Mouse (Mus musculus) hindlimb bud, embryonic 11.5 days (tissue): Measurements from ENCODE around the gene Ctsk.
"Not testable (repeated sequence)": the region's sequence is repeated elsewhere in the genome, so short reads cannot be mapped to it uniquely, and the experiment has no call there.

Experiments used
- DNase-seq: peaks from one replicate; pipeline ENCODE4 v3.0.0-alpha.2; 2012; ENCODE audit warnings: low read depth, low spot score; ENCODE audit errors: extremely low spot score

Gene Ctsk

DNA sequence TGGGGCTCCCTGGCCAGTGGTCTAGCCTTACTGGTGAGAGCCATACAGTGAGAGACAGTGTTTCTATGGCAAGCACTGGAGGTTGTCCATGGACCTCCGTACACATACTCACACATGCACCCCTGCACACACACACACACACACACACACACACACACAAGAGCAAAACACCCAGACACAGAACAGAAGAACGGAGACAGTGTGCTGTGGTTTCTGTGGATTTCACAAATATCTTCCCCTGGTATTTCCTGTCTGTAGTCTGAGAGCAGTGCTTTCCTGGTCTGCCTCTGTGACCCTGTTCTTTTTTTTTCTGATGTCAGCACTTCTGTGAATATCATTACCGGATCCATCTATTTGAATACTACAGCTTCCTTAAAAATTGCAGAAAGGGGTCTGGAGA lies 24.6 kb downstream of the Ctsk start:
- no peak for DNase-seq

DNA sequence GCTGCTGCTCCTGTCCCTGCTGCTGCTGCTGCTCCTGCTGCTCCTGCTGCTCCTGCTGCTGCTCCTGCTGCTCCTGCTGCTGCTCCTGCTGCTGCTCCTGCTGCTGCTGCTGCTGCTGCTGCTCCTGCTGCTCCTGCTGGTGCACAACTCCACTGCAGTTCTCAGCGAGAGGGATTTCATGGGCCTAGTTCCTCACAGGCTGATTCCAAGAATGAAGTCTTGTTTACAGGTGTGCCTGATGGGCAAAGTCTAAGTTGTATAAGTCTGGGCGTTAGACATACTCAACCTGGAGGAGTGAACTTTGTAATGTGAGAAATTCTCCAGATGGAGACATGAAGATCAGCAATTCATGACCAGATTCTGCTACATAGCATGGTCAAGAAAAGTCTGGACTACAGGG lies 25.6 kb downstream of the Ctsk start:
- DNase-seq: no peak

DNA sequence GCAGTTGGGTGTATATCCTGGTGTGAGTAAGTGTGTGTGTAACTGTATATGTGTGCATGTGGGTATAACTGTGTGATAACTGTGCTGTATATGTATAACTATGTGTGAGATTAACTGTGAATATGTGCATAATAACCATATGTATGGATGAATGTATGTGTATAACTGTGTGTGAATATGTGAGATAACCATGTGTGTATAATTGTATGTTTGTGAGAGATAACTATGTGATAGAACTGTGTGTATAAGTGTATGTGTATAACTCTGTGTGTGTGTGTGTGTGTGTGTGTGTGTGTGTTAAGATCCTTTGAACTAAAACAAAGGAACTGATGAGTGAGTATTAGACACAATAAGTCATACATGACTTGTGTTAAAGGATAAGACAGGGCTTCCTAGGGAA lies 27.1 kb downstream of the Ctsk start:
- no peak for DNase-seq

DNA sequence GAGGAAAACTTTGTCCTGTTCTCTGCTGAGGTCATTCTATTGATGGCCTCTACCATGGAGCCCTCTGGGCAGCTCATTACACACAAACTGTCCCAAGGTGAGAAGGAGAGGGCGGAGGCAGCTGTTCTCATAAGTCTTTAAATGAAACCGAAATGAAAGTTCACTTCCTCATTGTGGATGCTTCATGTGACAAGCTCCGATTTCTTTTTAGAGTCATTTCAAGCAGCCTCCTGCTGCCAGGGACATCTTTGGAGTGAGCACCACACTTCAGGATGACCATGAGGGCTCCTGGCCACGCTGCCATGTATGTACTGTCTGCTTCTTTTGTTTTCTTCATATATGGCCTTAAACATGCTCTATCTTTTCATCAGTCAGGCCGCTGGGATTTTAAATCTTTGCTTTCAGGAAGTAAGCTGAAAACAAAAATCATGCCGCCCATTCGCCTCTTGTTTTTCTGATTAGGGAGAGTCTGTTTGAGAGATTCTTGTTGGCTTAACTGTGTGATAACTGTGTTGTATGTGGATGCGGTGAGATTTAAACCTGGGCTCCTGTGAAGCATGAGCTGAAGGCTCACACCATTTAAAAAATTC lies 27.7 kb downstream of the Ctsk start, which contains the start of gene Ctss:
Gene Ctss, plus strand, starts transcription at position 165 of the 590 bp plus-strand sequence.
- no peak for DNase-seq

DNA sequence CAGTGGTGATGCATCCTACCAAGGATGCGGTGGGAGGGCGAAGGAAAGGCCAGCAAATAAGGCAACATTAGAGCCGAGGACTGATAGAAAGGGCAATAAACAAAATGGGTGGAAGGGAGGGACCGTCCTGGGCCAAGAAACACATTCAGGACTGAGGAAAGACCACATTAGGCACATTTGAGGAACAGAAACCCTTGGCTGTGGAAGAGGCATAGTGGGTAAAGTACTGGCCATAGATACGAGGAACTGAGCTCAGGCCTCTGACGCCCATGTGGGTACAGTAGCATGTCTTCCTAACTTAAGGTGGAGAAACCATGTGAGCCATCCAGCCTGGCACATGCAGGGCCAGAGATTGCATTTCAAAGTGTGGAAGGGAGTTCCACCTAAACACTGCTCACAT lies 30.8 kb downstream of the Ctsk start:
- no peak for DNase-seq

DNA sequence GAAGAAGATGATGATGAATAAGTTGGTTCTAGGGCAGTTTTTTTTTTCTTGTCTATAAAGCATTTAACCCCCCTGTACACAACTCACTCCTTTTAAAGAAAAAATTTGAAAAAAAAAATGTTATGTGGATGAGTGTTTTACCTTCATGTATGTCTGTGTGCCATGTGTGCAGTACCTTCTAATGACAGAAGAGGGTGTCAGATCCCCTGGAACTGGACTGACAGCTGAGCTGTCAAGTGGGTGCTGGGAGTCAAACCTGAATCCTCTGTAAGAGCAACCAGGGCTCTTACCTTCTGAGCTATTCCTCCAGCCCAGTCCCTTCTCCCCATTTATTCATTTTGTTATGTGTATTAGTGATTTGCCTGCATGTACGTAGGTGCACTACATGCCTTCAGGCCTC lies 32.0 kb downstream of the Ctsk start:
- no peak for DNase-seq

DNA sequence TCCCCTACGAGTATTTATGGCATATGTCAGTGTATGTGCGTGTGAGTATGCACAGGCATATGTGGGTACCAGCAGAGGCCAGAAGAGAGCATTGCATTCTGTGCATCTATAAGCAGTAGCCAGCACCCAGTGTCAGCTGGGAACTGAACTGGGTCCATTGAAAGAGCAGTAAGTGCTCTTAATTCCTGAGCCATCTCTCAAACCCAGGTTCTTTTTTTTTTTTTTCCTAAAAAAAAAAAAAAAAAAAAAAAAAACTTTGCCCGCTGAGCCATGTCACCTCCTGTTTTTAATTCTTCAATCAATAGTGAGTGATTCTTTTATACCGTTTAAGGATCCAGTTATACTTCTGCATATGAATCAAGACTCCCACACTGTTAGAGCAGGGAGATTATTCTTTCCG lies 34.3 kb downstream of the Ctsk start:
- no peak for DNase-seq

DNA sequence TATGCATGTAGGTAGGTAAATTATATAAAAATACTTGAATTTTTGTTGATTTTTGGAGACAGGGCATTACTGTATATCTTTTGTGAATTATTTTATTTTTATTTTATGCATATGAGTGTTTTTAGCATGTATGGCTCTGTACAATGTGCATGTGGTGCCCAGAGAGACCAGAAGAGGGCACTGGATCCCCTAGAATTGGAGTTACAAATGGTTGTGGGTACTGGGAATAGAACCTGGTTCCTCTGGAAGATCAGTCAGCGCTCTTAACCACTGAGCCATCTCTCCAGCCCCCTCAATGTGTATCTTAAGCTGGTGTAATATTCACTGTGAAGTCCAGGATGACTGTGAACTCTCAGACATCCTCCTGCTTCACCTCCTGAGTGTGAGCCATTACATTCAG lies 35.9 kb downstream of the Ctsk start:
- no peak for DNase-seq

DNA sequence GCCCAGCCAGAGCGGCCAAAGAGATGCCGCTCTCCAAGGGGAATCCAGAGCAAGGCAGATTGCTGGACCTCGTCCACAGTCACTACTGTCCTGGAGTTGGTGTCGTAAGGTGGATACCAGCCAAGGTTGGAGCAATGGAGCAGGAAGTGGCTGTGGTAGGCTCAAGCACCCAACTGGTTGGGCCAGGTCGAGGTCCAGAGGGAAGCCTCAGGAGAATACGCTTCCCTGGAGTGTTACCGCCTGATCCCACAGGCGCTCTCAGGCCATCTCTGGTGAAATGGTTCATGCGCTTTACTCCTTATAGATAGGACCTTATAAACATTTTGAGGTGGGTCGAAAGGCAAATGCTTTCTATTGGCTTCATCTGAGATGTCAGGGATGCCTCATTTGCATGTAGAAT lies 39.9 kb downstream of the Ctsk start:
- no peak for DNase-seq

DNA sequence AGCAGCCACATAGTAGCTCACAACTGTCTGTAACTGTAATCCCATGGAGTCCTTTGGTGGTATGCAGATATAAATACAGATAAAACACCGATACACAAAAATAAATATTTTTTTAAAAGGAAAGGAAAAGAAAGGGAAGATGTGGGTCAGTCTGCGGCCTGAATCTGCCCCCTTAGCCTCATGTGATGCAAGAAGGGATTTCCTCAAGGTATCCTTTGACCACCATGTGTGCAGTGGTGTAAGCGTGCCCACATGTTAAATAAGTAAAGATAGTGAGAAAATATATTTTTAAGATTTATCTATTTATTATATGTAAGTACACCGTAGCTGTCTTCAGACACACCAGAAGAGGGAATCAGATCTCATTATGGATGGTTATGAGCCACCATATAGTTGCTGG lies 40.8 kb downstream of the Ctsk start:
- no peak for DNase-seq

DNA sequence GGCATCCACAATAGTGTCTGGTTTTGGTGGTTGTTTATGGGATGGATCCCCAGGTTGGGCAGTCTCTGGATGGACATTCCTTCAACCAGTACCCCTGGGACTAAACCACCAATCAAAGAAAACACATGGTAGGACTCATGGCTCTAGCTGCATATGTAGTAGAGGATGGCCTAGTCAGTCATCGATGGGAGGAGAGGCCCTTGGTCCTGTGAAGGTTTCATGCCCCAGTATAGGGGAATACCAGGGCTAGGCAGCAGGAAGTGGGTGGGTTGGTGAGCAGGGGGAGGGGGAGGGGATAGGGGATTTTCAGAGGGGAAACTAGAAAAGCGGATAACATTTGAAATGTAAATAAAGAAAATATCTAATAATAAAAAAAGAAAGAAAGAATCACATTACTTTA lies 42.1 kb downstream of the Ctsk start:
- not testable (repeated sequence) for DNase-seq

DNA sequence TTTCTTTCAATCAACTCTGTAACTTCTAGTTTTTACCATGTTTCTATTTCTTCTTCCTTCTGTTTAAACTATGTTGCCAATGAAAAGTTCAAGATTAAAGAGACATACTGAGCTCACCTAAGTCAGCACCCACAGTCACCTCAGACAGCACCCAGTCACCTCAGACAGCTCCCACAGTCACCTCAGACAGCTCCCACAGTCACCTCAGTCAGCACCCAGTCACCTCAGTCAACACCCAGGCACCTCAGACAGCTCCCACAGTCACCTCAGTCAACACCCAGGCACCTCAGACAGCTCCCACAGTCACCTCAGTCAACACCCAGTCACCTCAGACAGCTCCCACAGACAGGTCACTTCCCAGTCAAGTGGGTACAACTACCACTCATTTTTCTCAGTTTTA lies 43.1 kb downstream of the Ctsk start:
- no peak for DNase-seq

DNA sequence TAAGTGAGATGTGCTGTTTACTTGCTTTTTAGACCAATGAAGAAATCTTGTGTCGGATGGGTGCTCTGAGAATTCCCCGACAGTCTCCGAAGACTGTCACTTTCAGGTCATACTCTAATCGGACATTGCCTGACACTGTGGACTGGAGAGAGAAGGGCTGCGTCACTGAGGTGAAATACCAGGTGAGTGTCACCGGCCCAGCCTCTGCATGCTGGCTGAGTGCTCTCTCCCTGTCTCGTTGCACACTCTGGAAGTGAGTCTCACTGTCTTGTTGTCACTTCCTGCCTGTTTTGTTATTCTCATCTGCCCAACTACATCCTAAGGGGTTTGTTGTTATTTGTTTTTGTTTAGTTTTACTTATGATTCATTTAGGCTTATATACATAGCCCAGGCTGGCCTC lies 43.9 kb downstream of the Ctsk start:
- no peak for DNase-seq

DNA sequence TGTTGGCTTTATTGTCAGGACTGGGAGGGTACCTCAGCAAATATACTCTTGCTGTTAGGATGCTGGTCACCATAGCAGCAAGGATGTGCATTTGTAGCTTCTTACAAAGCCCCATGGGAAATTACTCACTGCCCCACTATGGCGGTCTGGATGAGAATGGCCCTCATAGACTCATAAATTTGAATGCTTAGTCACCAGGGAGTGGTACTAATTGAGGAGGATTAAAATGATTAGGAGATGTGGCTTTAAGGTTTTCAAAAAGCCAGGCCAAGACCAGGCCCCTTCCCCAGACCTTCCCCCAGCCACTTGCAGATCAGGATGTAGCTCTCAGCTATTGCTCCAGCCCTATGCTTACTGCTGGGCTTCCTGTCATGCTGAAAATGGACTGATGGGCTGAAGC lies 51.1 kb downstream of the Ctsk start:
- no peak for DNase-seq

DNA sequence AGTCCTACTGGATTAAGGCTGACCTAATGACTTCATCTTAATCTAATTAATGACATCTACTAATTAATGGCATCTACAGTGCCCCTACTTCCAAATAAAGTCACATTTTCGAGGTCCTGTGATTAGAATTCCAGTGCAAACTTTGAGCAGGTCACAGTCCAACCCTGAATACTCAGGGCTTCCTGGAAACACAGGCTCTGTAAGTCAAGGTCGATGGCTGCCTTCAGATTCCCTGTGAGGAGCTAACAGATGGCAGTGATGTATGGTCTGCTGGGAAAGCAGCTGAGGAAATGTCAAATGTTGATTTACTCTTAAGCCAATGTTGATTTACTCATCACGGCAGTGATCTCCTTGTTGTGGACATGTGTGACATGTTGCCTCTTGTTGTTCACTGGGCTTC lies 54.9 kb downstream of the Ctsk start:
- DNase-seq: no peak
